Mouse (Mus musculus) heart, embryonic 12.5 days (tissue): ENCODE measurements at regions not wholly inside any gene's neighbourhood (a gene's known extent, or its start where the extent isn't known, plus 50 kb on each side); places are given as distances from the start of the nearest gene placed in this dataset.

Source experiments
- ATAC-seq: fragments of 200-750 bp; cut with Nextera tagmentation; 2 replicates; pipeline ENCODE4 v1.8.0; 2017; ENCODE audit warnings: moderate TSS enrichment, moderate library complexity; ENCODE audit not compliant: insufficient number of reproducible peaks, low FRiP score
- H3K27ac ChIP-seq: fragments of 300-500 bp; sonication (generic); 2 replicates; pipeline ENCODE4 v1.5.1; 2016; ENCODE audit warnings: mild to moderate bottlenecking, moderate library complexity; ENCODE audit not compliant: poor library complexity, severe bottlenecking
- H3K27me3 ChIP-seq: fragments of 300-500 bp; sonication (generic); replicated peaks from 2 replicates; pipeline ENCODE4 v1.6.1; 2016; ENCODE audit warnings: mild to moderate bottlenecking, moderate library complexity
- H3K36me3 ChIP-seq: fragments of 300-500 bp; sonication (generic); 2 replicates; pipeline ENCODE4 v1.6.1; 2016; ENCODE audit warnings: mild to moderate bottlenecking, moderate library complexity
- H3K4me1 ChIP-seq: fragments of 300-500 bp; sonication (generic); replicated peaks from 2 replicates; pipeline ENCODE4 v1.6.1; 2016; ENCODE audit warnings: mild to moderate bottlenecking
- H3K4me2 ChIP-seq: fragments of 300-500 bp; sonication (generic); 2 replicates; pipeline ENCODE4 v1.6.1; 2016; ENCODE audit warnings: mild to moderate bottlenecking, moderate library complexity
- H3K4me3 ChIP-seq: fragments of 300-500 bp; sonication (generic); 2 replicates; pipeline ENCODE4 v1.5.1; 2016; ENCODE audit warnings: mild to moderate bottlenecking
- H3K9ac ChIP-seq: fragments of 300-500 bp; sonication (generic); 2 replicates; pipeline ENCODE4 v1.6.1; 2016; ENCODE audit warnings: mild to moderate bottlenecking, moderate library complexity
- H3K9me3 ChIP-seq: fragments of 300-500 bp; sonication (generic); replicated peaks from 2 replicates; pipeline ENCODE4 v1.6.1; 2016; ENCODE audit warnings: mild to moderate bottlenecking, moderate library complexity
- WGBS: fragments of 180-500 bp; shearing (Covaris S2); methylation state at CpG from one replicate; pipeline ENCODE4 v1.1.7; 2016; 5-methylcytosine and 5-hydroxymethylcytosine counted together

GRCm38 (mm10) chr1:77233010-77233409, 281.9 kb downstream of the Epha4 start:
- Histone ChIP-seq H3K9ac (no peak overlapping the region), H3K36me3 (no peaks in the 10 kb centered on the region), H3K4me3 (no peak overlapping the region), H3K27me3 (no peaks in the 10 kb centered on the region), H3K4me1 (peaks cover 7% of the 10 kb centered on the region), H3K9me3 (0 out of 2 replicates have a peak, but pooled peaks cover 4% of the 10 kb centered on the region), H3K27ac (no peak overlapping the region), H3K4me2 (no peak overlapping the region)
- ATAC-seq: no peak
- 63% methylated on average over 4 of the region's 4 CpGs for WGBS

DNA sequence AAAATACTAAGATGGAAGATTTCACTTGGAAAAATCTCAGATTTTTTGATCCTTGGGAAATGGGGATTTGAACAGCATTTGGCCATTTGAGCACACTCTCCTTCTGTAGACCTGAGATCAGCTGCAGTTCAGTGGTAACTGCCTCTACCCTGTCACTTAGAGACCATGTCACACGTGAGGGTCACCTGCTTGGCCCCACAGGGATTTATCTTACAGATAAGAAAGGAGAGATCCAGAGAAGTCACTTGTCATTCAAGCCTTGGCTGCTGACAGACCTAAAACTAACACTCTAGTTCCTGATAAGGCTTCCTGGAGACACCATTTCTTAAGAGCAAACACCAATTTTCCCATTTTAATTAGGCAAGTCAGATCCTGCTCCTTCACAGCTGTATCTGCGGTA, 270.2 kb downstream of the Epha4 start:
- peak overlapping the region; percentile 14; the same call in 1 of the 2 replicates for H3K4me2 ChIP-seq
- ATAC-seq: no peak
- WGBS: 4% methylated on average over 2 of the region's 2 CpGs

DNA sequence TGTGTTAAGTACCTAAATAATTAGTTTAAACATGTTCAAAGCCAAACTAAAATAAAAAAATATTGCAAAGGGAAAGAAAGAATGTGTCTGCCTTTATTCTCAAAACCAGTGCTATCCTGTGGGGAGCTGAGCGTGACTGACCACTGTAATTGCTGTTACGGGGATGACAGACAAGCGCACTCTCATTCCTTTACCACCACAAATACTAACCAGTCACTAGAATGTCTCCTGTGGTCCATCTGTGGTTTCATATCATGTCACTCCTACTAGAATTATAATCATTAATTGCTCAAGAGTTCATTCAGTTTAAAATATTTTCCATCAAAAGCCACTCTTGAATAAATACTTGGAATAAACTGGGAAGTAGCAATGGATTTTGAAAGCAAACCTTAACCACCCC, 268.8 kb downstream of the Epha4 start:
- WGBS: 85% methylated on average over 3 of the region's 3 CpGs
- Histone ChIP-seq H3K4me3 (no peak overlapping the region), H3K4me1 (peaks cover 14% of the 10 kb centered on the region)

More for the DNA sequence above, 270.2 kb downstream of the Epha4 start:
- Histone ChIP-seq H3K9me3 (no peaks in the 10 kb centered on the region), H3K4me3 (no peak overlapping the region), H3K27ac (no peak overlapping the region), H3K36me3 (no peaks in the 10 kb centered on the region), H3K9ac (no peak overlapping the region), H3K27me3 (no peaks in the 10 kb centered on the region), H3K4me1 (peaks cover 14% of the 10 kb centered on the region)

DNA sequence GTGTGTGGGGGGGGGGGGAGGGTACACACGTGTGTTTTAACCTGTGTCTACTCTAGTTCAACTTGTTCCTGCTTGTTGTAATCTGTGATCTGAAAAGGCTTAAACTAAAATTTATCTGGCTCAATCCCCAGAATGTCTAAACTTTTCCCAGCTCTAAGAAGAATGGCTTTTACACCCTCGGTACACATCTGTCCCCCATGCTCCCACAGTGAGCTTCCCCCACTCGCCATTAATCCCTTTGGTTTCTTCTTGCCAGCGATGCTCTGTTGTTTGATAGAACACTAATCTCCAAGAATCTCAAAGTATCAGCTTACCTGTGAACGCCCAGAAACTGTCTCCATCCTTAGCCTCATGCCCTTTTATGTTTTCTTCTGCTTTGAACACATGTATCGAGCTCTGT, 260.6 kb downstream of the Epha4 start:
- H3K27ac ChIP-seq: no peak overlapping the region
- H3K4me1 ChIP-seq: peaks cover 11% of the 10 kb centered on the region; the same call in 1 of the 2 replicates
- no peak for ATAC-seq
- H3K4me2 ChIP-seq: no peak overlapping the region
- no peaks in the 10 kb centered on the region for H3K9me3 ChIP-seq
- H3K4me3 ChIP-seq: no peak overlapping the region
- no peaks in the 10 kb centered on the region; the same call in 1 of the 2 replicates for H3K27me3 ChIP-seq
- no peak overlapping the region for H3K9ac ChIP-seq
- no peaks in the 10 kb centered on the region for H3K36me3 ChIP-seq
- 81% methylated on average over 6 of the region's 6 CpGs for WGBS

More for the DNA sequence above, 268.8 kb downstream of the Epha4 start:
- no peak for ATAC-seq
- no peaks in the 10 kb centered on the region for H3K27me3 ChIP-seq
- H3K27ac ChIP-seq: no peak overlapping the region
- H3K9me3 ChIP-seq: no peaks in the 10 kb centered on the region
- no peaks in the 10 kb centered on the region for H3K36me3 ChIP-seq
- H3K9ac ChIP-seq: no peak overlapping the region
- H3K4me2 ChIP-seq: no peak overlapping the region

- H3K27me3 ChIP-seq: no peaks in the 10 kb centered on the region; the same call in 1 of the 2 replicates
- no peaks in the 10 kb centered on the region for H3K9me3 ChIP-seq
- H3K9ac ChIP-seq: no peak overlapping the region
- H3K36me3 ChIP-seq: no peaks in the 10 kb centered on the region
- no peak overlapping the region for H3K27ac ChIP-seq
- 75% methylated on average over 14 of the region's 14 CpGs for WGBS
- H3K4me3 ChIP-seq: no peak overlapping the region
- peaks cover 11% of the 10 kb centered on the region; the same call in 1 of the 2 replicates for H3K4me1 ChIP-seq
- ATAC-seq: no peak
- no peak overlapping the region for H3K4me2 ChIP-seq
Observed at GRCm38 (mm10) chr1:77256115-77256842, 258.6 kb downstream of the Epha4 start.

- 53% methylated on average over 7 of the region's 7 CpGs for WGBS
- Histone ChIP-seq H3K27ac (no peak overlapping the region), H3K36me3 (no peaks in the 10 kb centered on the region), H3K4me2 (no peak overlapping the region), H3K27me3 (no peaks in the 10 kb centered on the region; the same call in 1 of the 2 replicates), H3K9ac (no peak overlapping the region), H3K9me3 (no peaks in the 10 kb centered on the region), H3K4me1 (peaks cover 8% of the 10 kb centered on the region; the same call in 1 of the 2 replicates), H3K4me3 (no peak overlapping the region)
- ATAC-seq: no peak
Observed at GRCm38 (mm10) chr1:77258730-77259310, 256.1 kb downstream of the Epha4 start.

DNA sequence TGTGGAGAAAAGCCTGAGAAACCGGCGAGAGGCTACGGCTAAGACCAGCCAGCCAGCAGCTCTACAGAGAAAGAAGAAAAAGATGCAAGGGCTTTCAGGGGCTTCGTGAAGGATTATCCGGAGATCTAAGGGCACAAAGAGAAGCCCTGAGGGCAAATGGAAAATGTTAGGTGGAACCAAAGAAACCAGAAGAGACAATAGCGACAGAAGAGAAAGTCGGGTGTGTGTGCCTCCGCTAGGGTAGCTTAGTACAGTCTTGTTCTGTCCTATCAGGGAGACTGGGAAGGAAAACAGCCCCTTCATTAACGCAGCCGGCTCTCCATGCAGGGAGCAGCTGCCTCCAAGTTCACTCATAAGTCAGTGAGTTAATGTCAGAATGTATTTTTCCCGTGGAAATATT, 255.1 kb downstream of the Epha4 start:
- Histone ChIP-seq H3K4me3 (no peak overlapping the region), H3K4me2 (no peak overlapping the region), H3K4me1 (peaks cover 8% of the 10 kb centered on the region; the same call in 1 of the 2 replicates), H3K9ac (no peak overlapping the region), H3K9me3 (no peaks in the 10 kb centered on the region), H3K27ac (no peak overlapping the region), H3K36me3 (no peaks in the 10 kb centered on the region), H3K27me3 (no peaks in the 10 kb centered on the region; the same call in 1 of the 2 replicates)
- WGBS: 75% methylated on average over 11 of the region's 11 CpGs
- no peak for ATAC-seq

DNA sequence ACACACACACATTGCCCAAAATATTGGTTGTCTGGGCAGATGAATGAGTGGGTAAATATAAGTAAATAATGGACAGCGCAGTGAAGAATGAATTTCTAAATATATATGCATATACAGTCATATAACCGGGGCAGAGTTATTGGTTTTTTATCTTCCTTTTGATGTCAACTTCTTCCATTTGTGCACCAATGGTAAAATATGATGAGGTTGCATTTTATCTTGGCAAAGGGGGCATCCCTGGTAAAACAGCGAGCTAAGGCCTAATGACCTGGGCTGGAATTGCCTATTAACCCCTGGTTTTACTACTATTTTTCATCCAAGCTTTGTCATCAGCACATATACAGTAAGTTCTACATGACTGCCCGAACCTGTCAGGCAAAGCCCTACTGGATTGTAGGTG, 253.2 kb downstream of the Epha4 start:
- H3K27ac ChIP-seq: no peak overlapping the region
- 87% methylated on average over 4 of the region's 4 CpGs for WGBS
- ATAC-seq: no peak

GRCm38 (mm10) chr1:77265677-77266076, 249.2 kb downstream of the Epha4 start:
- H3K36me3 ChIP-seq: no peaks in the 10 kb centered on the region
- H3K9ac ChIP-seq: no peak overlapping the region
- H3K4me2 ChIP-seq: no peak overlapping the region
- no peak for ATAC-seq
- no peaks in the 10 kb centered on the region for H3K9me3 ChIP-seq
- H3K4me3 ChIP-seq: no peak overlapping the region
- WGBS: 77% methylated on average over 8 of the region's 8 CpGs
- H3K4me1 ChIP-seq: no peaks in the 10 kb centered on the region
- H3K27ac ChIP-seq: no peak overlapping the region
- no peaks in the 10 kb centered on the region for H3K27me3 ChIP-seq

More for the DNA sequence above, 253.2 kb downstream of the Epha4 start:
- H3K27me3 ChIP-seq: no peaks in the 10 kb centered on the region; the same call in 1 of the 2 replicates
- peaks cover 8% of the 10 kb centered on the region; the same call in 1 of the 2 replicates for H3K4me1 ChIP-seq
- no peak overlapping the region for H3K4me2 ChIP-seq
- no peaks in the 10 kb centered on the region for H3K36me3 ChIP-seq
- H3K9ac ChIP-seq: no peak overlapping the region
- H3K9me3 ChIP-seq: no peaks in the 10 kb centered on the region
- no peak overlapping the region for H3K4me3 ChIP-seq

DNA sequence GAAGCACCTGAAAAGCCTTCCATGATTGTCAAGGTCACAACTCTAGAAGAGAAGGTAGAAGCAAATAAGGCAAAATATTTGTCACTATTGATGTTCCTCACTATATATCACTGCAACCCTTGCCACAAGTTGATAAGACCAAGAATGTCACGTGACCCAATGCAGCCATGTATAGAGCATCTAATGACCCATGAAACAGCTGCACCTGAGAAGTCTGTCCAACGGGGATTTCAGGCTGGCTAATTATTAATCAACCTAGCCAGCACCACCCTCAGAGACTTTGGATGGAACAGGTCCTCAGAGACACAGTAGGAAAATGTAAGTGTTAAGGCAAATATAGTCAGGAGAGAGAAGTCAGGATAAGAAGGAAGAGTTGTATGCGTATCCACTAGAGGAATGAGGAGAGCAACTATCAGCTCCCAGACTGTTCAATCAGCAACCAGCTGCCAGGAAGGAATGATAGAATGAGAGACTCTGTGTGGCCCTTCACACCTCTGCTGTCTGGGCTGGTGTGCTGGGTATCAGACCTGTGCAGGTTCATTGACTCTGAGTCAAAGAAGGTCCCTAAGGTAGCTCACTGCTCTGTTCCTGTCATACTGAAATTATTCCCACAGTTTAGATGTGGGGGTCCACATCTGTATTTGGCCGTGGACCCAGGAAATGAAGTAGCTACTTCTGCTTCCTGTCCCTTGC, 247.4 kb downstream of the Epha4 start:
- Histone ChIP-seq H3K9ac (no peak overlapping the region), H3K4me1 (no peaks in the 10 kb centered on the region), H3K36me3 (no peaks in the 10 kb centered on the region), H3K4me3 (no peak overlapping the region), H3K27me3 (no peaks in the 10 kb centered on the region), H3K27ac (no peak overlapping the region), H3K9me3 (no peaks in the 10 kb centered on the region), H3K4me2 (no peak overlapping the region)
- ATAC-seq: no peak
- WGBS: 78% methylated on average over 4 of the region's 4 CpGs

- no peak for ATAC-seq
- Histone ChIP-seq H3K4me3 (no peak overlapping the region), H3K27ac (no peak overlapping the region), H3K9me3 (no peaks in the 10 kb centered on the region), H3K36me3 (no peaks in the 10 kb centered on the region), H3K4me1 (no peaks in the 10 kb centered on the region), H3K4me2 (no peak overlapping the region), H3K27me3 (no peaks in the 10 kb centered on the region), H3K9ac (no peak overlapping the region)
- 87% methylated on average over 9 of the region's 9 CpGs for WGBS
Observed at GRCm38 (mm10) chr1:77275297-77275696, 239.6 kb downstream of the Epha4 start.
